Mouse (Mus musculus) testis, adult 2 months (tissue): ENCODE data around the gene Tespa1. TPM values are rescaled to one million over a fixed set of nuclear protein-coding genes. Genes with fewer than 3 reads are reported as not detected.

ENCODE experiments used
- polyA plus RNA-seq: library from polyadenylated mRNA; depleted of rRNA; stranded (reverse); fragments of >200 nt; gene quantifications from 2 replicates; pipeline ENCODE4 v1.2.3, GENCODE M21; 2012; rRNA removed

Gene Tespa1
- polyA plus RNA-seq, 1 experiment: not detected

Other genes starting within 250 kb of the Tespa1 start
- gene Olfr823, start 207.5 kb upstream of the Tespa1 start, polyA plus RNA-seq: not detected in 2 replicates
- gene Olfr824, start 192.9 kb upstream of the Tespa1 start, polyA plus RNA-seq: not detected in 2 replicates
- gene Olfr825, start 156.1 kb upstream of the Tespa1 start, polyA plus RNA-seq: not detected in 2 replicates
- gene Olfr826, start 138.7 kb upstream of the Tespa1 start, polyA plus RNA-seq: not detected in 2 replicates
- gene Olfr827, start 108.5 kb upstream of the Tespa1 start, polyA plus RNA-seq: not detected in 2 replicates
- not detected in 2 replicates for gene Neurod4, start 42.6 kb upstream of the Tespa1 start, polyA plus RNA-seq
- gene Vmn2r84, start 71.5 kb downstream of the Tespa1 start, polyA plus RNA-seq: not detected in 2 replicates
- not detected in 2 replicates for gene Vmn2r85, start 106.8 kb downstream of the Tespa1 start, polyA plus RNA-seq
- gene Vmn2r86, start 133.2 kb downstream of the Tespa1 start, polyA plus RNA-seq: 0.01 and 0.02 TPM in 2 replicates
- not detected in 2 replicates for gene Vmn2r87, start 174.5 kb downstream of the Tespa1 start, polyA plus RNA-seq